Mouse (Mus musculus) ovary, adult 18-20 months (tissue): ENCODE data around the gene Cyth3.

Source experiments
- DNase-seq: peaks from one replicate; pipeline ENCODE4 v3.0.0; 2022; ENCODE audit warnings: low spot score, mixed read lengths

Cyth3 gene

DNA sequence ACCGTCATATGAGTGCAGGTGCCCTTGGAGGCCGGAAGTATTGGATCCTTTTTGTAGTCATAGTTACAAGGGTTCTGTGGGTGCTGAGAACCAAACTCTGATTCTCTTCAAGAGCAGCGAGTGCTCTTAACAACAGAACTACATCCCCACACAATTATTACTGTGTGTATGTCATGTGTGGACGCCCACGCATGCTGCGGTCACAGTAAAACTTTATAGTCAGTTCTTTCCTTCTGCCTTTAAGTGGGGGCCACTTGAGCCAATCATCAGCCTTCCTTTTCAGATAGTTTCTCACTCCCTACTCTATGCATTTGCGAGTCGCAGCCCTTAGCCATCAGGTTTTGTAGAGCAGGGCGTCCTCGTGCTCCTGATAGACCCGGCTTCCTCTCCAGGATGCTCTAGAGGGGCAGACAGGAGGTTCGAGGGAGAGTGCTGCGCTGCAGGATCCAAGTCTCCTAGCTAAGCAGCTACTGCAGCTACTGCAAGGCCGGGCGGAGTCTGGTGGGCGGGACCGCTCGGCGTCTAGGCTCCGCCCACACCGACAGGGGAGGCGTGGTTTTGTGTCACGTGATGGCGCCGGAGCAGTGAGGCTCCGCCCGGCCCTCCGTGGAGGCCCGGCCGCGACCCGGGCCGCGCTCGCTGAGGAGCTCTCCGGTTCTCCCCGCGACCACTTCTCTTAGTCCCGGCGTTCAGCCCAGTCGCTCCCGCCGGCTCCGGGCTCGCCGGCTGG is at the start of gene Cyth3:
Cyth3 (plus strand) TSS at position 555 of the 730 bp plus-strand sequence.
- peak; percentile 92 for DNase-seq

DNA sequence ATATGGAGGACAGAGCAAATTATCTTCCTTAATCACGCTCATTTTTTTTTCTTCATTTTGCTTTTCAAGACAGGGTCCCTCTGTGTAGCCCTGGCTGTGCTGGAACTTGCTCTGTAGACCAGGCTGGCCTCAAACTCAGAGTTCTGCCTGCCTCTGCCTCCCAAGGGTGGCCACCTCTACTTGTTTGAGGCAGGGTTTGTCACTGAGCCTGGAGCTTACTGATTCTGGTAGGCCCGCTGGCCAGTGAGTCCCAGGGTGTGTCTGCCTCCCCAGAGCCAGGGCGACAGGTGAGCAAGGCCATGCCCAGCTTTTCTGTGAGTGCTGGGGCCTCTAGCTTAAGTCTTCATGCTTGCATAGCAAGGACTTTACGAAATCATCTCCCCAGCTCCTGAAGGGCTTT is 49.2 kb upstream of the Cyth3 start:
- no peak for DNase-seq

DNA sequence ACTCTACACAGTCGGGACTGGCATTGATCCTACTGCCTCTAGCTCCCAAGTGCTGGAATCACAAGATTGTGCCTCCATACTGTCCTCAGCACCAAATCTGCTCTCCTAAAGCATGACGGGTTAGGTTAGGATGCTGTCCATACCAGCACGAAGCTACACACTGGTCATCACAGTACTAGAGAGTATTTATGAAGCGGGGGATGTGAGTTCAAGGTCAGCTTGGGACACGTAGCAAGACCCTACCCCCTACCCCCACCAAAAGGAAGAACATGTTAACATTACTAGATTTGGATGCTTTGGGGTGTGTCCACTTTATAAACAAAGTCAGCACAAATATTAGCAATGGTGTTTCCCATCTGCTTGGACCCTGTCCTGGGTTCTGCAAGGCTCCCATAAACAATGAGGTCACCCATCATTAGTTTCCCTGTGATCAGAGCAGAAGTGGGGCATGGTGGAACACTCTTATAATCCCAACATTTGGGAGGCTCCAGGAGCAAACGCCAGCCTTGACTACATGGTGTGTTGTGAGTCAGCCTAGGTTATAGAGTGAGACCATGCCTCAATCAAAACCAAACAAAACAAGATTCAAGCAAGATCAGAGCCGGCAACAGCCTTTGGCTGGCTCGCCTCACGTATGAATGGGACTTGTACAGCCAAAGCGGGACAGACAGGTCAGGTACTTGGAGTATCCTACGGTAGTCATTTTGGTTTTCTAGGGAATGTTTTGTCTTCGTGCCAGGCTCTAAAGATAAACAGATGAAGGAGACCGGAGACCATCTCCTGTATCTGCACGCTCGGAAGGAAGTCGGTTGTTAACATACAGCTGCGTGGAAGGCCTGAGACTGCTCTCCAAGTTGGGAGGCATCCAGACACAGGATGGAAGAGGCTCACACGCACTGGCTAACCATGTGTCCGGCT is 47.7 kb upstream of the Cyth3 start:
- no peak for DNase-seq

DNA sequence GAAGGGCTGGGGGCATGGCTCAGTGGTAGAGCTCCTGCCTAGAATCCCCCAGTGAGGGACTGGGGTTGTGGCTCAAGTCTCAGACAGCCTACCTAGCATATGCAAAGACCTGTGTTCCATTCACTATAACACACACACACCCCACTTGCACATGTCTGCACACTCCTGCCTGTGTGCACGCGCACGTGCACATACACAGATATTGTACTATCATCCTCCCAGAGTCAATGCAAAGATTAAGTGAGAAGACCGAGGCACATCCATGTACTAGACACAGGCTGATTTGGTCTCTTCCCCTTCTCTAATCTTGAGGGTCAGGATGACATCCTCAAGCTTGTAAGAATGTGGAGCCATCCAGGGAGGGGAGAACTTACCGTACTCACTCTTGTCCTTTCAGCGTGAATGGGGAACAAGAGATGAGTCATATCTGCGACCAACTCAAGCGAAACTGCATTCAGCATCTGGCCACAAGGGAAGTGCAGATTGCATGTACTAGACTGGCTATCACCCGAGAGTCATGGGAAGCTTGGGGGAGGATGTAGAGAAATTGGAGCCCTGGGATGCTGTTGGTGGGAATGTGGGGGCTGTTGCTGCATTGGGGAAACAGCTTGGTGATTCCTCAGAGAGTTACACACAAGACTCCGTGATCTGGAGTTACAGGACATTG is 42.6 kb upstream of the Cyth3 start:
- DNase-seq, result no peak

DNA sequence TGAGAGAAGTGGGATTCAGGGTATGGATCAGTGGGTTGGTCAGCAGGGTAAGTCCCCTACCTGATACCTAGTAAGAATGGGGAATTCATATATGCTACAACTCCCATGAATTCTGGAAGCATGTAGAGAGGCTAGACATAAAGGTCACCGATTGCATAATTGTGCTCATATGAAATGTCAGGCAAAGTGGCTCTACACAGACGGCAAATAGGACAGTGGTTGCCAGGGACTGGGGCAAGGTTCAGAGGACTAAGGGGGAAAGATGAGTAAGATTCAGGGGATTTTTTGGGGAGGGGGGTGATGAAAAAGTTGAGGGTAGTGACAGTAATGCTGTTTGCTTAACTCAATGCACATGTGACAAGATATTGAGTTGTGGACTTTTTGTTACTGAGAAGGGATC is 41.3 kb upstream of the Cyth3 start:
- no peak for DNase-seq

DNA sequence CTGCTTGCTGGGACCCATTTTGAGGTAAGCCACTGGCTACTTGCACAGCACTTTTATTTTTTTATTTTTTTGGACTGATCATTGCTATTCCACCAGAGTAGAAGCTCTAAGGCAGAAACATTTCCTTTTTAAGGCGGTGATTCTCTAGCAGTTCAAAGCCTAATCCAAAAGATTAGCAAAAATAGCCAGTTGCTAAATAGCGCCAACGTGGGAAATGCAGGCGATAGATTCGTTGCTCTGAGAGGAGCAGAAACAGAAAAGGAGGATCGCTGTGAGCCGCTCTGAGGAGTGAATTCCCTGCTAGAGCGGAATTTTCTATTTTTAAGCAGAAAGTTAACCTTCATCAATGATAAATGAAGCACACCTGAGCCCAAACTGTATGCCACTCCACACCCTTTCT is 40.4 kb upstream of the Cyth3 start:
- DNase-seq, result no peak

DNA sequence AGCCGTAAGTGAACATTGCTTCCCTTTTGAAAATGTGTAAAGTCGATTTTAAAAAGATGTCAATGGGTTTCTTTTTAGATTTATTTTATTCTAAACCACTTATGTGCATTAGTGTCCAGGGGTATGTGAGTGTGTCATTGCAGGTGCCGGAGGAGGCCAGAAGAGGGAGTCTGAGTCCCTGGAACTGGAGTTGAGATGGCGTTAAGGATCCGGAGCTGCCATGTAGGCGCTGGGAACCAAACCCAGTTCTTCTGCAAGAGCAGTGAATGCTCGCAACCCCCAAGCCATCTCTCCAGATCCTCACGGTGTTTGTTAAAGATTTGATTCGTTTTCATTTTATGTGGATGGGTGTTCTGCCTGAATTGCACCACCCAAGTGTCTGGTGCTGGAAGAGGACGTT is 39.2 kb upstream of the Cyth3 start:
- DNase-seq, result no peak

DNA sequence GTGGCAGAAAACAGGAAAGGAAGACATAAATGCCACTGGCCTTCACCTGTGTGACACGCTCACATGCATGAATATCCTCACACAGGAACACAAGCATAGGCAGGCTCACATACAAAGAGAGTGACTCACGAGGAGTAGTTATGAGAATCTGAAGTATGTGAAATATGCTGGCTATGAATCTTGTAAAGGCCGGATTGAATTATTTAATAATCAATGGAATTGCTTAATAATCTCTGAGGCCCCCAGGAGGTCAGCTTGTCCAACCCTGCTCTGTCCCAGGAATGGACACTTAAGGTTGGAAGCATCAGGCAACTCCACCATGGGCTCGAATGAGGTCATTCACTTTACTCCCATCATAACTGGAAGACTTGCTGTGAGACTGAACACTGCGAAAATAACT is 37.3 kb upstream of the Cyth3 start:
- no peak for DNase-seq

DNA sequence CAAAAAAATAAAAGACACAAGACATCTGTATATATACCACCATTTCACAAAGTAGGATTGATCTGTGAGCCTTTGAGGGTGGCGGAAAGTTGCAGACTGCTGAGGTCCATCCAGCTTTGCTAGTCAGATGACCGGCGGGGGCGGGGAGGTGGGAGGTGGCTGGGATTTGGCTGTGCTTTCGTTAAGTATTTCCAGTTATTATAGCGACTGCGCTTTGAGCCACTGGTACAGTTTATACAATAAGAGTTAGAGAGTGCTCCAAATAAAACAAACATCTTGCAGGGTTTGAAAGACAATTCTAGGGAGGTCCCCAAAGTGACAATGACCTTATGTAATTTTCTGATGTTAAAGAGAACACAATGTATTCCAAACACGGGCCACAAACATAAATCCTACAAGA is 35.9 kb upstream of the Cyth3 start:
- no peak for DNase-seq

DNA sequence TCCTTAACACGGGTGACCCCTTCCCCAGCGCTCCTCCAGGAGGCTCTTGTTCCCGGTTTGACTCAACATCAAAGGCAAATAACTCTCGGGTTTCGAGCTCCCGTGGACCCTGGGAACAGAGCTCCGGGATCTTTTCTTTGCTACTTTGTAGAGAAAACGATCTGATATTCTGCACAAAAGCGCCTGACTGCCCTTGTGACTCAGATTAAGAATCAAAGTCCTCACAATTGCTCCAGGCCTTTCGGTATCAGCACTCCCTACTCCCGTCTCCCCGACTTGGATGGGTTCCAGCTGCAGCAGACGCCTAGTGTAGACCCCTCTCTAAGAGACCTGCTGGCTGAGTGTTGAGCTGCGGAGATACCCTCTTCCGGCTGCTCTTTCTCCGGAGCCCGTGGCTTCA is 33.1 kb upstream of the Cyth3 start:
- DNase-seq, result no peak

DNA sequence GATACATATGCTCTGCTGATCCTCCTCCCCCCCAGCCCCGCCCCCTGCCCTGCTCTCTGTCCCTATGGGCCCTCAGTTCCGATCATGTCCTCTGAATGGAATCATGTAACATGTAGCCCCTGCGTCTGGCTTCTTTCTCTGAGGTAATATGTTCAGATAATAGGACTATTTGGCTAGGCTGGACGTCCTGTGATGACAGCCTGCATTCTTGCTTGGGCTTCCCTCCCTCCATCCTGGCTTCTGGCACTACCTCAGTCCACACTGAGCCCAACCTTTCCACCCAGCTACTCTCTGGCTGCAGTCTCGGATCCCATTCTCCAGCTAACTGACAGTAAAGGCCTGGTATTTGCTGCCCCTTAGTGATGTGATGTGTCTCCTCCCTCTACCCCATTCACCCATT is 29.3 kb upstream of the Cyth3 start:
- DNase-seq, result no peak

DNA sequence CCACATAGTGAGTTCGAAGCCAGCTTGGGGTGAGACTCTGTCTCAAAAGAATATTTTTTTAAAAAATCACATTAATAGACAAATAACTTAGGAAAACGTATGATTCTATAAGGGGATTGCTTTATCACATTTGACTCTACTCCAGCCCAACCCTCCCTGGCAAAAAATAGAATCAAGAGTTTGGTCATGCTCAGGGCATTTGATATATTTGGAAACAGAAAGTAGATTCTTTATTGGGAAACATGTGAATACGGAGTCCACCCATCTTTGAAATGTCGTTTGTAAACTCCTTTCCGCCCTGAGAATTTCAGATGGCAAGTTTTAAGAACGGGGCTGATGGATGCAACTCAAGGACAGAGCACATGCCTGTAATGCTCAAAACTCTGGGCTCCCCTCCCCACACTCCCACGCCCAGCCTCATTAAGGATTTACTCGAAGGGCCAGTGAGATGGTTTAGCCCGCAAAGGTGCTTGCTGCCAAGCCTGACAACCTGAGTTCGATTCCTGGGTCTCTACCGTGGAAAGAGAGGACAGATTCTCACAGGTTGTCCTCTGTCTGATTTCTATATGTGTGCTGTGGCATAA is 28.6 kb upstream of the Cyth3 start:
- no peak for DNase-seq

DNA sequence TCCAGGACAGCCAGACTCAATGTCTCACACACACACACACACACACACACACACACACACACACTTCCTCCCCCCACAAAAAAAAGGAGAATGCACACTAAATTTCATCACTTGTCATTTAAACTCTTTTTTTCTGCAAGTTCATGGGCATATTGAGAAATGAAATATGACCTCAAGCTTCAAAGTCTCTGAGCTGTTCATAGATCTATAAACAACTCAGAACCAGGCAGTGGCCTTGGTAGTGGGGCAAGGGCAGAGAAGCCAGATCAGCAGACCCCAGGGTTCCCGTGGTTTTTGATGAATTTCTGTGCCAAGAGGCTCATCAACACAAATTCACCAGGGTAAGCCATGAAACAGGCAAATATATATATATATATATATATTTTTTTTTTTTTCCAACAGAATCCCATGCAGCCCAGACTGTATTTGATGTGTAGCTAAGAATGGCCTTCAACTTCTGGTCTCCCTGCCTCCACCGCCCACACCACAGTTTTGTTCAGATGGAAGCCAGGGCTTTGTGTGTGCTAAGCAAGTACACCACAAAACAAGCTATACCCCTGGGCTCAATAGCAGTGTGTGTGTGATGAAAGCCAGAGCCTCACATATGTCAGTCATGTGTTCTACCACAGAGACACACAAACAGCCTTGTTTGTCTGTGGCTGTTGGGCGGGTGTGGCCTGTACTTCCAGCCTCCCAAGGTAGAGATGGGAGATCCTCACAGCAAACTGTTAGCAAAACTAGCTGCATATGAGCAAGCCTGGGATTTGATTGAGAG is 27.8 kb upstream of the Cyth3 start:
- DNase-seq, result no peak

DNA sequence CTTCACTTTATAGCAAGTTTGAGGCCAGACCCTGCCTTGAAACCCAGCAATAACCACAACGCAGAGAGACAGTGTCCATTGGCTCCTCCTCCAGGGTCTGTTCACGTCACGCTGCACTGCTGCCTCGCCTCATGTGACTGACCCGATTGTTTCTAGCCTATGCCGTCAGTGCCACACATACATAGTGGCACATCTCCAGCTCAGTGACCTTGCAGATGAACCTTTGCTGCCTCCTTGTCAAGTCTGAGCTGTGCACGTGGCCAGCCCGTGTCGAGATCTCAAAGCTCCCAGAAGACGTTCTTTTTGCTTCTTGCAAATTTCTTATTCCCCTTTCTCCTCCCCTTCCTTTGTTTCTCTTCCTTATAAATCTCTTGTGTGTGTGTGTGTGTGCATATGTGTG is 20.2 kb upstream of the Cyth3 start:
- no peak for DNase-seq

DNA sequence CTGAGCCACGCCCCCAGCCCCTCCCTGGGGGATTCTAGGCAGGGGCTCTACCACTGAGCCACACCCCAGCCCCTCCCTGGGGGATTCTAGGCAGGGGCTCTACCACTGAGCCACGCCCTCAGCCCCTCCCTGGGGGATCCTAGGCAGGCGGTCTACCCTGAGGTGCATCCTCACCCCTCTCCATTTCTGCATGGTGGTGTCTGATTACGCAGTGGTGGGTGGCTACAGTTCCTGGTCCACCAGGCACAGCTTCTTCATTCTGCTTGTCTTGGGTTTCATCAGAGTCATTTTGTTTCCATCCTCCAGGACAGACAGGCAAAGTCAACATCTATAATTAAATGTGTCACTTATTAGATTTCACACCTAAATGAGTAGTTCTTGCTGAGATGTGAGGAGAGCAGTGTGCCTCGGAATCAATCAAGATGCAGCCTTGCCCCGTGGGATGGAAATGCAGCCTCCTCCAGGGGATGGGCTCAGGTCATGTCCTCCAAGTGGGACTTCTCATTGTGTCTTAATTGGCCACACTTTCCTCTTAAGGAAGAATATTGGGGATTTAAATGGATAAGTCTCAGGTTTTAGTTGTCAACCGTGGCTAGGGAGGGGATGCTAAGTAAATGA is 18.0 kb upstream of the Cyth3 start:
- DNase-seq, result no peak

DNA sequence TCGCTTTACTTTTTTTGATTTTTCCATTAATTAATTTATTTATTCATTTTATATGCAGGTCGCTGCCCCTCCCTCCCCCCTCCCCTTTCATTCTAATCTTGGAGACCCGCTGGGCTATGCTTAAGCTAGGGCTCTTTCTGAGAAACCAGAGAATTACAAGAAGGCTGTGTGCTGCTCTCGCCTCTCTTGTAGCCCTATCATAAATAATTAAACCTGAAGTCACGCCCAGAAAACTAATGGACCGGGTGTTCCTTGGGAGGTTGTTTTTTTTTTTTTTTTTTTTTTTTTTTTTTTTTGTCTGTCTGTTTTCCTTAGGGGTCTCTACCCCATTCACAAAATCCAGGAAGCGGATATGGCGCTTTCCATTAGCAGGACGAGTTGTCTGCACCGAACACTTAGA is 15.5 kb upstream of the Cyth3 start:
- DNase-seq, result no peak

DNA sequence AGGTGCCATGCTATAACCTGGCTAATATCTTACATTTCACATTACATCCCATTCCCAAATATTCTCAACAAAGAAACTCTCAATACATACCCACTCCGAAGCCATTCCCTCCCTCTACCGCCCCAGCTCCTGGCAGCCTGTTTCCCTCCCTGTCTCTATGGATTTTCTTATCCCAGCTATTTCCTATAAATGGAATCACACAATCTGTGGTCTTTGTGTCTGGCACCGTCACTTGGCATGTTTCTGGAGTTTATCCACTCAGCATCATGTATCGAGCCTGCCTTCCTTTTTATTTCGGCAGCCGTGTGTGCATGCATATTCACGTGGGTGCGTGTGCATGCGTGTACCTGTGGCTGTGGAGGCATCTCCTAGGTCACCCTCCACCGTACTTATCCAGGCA is 14.1 kb upstream of the Cyth3 start:
- no peak for DNase-seq

DNA sequence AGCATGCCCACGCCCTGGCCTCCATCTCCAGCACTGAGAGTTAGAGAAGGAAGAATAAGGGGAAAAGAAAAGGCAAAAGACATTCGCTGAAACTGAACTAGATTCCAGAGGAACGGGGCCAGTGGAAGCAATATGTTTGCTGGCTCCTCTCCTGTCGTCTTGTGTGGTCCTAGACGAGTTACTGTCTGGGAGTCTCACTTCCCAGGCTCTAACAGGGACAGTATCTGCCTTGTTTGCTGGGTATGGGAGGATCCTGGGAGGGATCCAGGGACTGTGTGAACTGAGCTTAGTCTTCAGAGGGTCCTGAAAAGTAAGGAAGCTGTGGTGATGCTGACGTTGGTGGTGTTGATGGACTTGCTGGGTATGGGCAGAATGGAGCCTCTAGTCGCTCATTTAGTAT is 10.3 kb upstream of the Cyth3 start:
- DNase-seq, result no peak

DNA sequence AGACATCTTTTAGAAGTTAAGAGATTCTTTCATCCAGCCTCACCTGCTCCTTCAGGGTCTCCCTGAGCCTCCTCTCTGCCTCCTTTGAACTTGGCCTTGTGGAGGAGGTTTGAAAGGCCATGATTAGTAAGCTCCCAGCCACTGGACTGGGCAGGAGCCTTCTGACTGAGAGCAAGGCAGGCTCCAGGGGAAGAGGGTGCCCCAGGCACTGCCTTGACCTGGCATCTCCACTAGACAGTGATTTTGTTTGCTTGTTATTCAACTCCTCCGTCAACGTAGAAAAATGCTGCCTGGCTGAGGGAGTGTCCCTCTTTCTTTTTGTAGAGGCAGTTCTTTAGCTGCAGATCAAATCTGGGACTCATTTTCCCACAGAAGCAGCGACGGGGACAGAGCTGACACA is 9.0 kb upstream of the Cyth3 start:
- DNase-seq, result no peak

DNA sequence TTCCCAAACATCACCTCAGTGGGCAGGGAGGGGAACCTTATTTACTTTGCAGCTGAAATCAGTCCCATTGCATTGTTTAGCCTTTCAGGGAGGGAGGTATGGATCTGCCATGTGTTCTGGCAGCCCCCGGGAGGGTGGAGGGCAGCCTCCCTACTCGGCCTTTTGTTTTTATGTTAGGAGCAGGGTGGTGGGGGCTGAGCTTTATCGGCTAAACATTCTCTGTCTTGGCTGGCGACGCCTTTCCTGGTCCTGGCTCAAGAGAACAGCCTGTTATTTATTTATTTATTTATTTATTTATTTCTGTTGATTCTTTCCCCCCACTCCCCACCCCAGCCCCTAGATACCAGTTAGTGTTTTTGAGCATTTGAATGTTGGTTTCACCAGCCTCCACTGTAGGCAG is 7.7 kb upstream of the Cyth3 start:
- no peak for DNase-seq

DNA sequence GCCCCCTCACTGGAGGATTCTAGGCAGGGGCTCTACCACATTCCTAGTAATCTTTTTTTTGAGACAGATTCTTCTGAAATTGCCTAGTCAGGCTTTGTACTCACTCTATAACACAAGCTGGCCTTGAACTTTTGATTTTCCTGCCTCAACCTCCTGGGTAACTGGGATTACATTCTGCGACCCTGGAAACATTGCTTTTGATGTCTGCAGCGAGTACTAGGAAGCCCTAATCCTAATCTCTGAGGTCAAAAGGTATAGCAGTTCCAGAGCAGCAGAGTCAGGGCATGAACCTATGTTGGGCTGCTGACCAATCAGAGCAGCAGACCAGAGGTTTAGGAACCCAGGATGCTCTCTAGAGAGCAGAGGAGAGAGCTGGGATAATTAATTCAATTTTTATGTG is 6.9 kb upstream of the Cyth3 start:
- DNase-seq, result no peak
